ENCODE assay signal across 27 mouse cellular contexts in the genomic region with DNA sequence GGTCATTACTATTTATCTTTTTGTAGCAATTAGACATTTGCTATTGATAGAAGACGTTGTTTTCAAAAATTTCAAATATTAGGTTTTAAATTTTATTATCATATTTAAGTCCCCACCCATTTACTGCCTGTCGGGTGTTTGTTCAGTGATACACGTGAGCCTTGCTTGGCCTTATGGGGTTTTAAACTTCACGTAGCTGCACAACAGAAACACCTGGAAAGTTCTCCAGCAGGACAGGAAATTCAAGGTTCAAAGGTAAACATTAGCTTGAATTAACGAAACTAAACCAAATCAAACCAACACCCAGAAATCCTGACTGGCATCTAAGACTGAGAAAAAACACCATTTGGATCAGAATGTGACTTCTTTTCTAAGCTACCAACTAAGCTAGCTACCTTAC. TPM values are rescaled to one million over a fixed set of nuclear protein-coding genes. Genes with fewer than 3 reads are reported as not detected.
DNase-seq lines count a peak whose midpoint lies in the region; ATAC-seq lines count a peak whose summit lies in the region.
"Had no signal": no experiment of that assay in that cellular context is flagged by ENCODE, and none has a peak within 500 bp of the region (broad histone marks: within the 10 kb centered on the region; RNA-seq: fewer than 3 reads in every experiment).

No protein-coding gene starts in this region.

- DNase-seq in lung, postnatal 10 days, result no peak
- DNase-seq in large intestine, adult 2 months (ENCODE audit: low read depth, low spot score), result peak; percentile 65
- no peak for DNase-seq in left cerebral cortex, postnatal 36 days (ENCODE audit: low spot score in 2 of 2)
- DNase-seq in testis, postnatal 10 days (ENCODE audit: low spot score), result no peak
- DNase-seq in frontal cortex, postnatal 25 days (ENCODE audit: low spot score in 2 of 2), result no peak
- DNase-seq: adrenal gland, postnatal 10 days; adrenal gland, postnatal 36 days; B cell, adult 2 months; cerebellum, adult 18-20 months; cerebellum, adult 9-10 months; cerebellum, postnatal 14 days; forebrain, postnatal 0 days; gastrocnemius, postnatal 25 days; heart, adult 18-20 months; heart, postnatal 10 days; heart, postnatal 36 days had no signal

- ATAC-seq in lung, embryonic 16.5 days (ENCODE audit: low read depth), result no peak
- ATAC-seq in stomach, embryonic 15.5 days (ENCODE audit: insufficient read depth, low FRiP score, low read depth), result peak; percentile 49; the same call in 1 of the 2 replicates
- ATAC-seq: forebrain, embryonic 13.5 days; forebrain, postnatal 0 days; Patski had no signal

- H3K4me2 ChIP-seq in lung, embryonic 16.5 days (ENCODE audit: low read depth, low read length), result no peak overlapping the region
- no peak overlapping the region for H3K4me2 ChIP-seq in stomach, embryonic 15.5 days
- H3K4me2 ChIP-seq: forebrain, embryonic 13.5 days; heart, embryonic 12.5 days; heart, embryonic 15.5 days; hindbrain, embryonic 14.5 days had no signal

- H3K27ac ChIP-seq in lung, embryonic 16.5 days (ENCODE audit: low read length), result 0 out of 2 replicates have a peak overlapping the region, but pooled peaks have one; percentile 15
- H3K27ac ChIP-seq in stomach, embryonic 15.5 days, result peak overlapping the region; percentile 58
- H3K27ac ChIP-seq: forebrain, embryonic 10.5 days; forebrain, embryonic 13.5 days; heart, embryonic 15.5 days; hindbrain, embryonic 10.5 days; hindbrain, embryonic 14.5 days had no signal

- peaks cover 27% of the 10 kb centered on the region for H3K4me1 ChIP-seq in lung, embryonic 16.5 days (replicated peaks; ENCODE audit: control insufficient read depth, insufficient read depth, low read length)
- no peaks in the 10 kb centered on the region; the same call in 1 of the 2 replicates for H3K4me1 ChIP-seq in stomach, embryonic 15.5 days

- no peak overlapping the region for H3K9ac ChIP-seq in lung, embryonic 16.5 days (ENCODE audit: low read length)
- H3K9ac ChIP-seq in stomach, embryonic 15.5 days, result no peak overlapping the region
- H3K9ac ChIP-seq: forebrain, embryonic 13.5 days; forebrain, postnatal 0 days; heart, embryonic 12.5 days; heart, embryonic 15.5 days; hindbrain, embryonic 14.5 days had no signal

- H3K9me3 ChIP-seq in lung, embryonic 16.5 days (ENCODE audit: control insufficient read depth, low read length), result no peaks in the 10 kb centered on the region
- H3K9me3 ChIP-seq in stomach, embryonic 15.5 days, result no peaks in the 10 kb centered on the region
- H3K9me3 ChIP-seq: forebrain, embryonic 10.5 days; forebrain, embryonic 13.5 days; G1E; heart, embryonic 12.5 days; heart, embryonic 15.5 days; hindbrain, embryonic 10.5 days had no signal

- H3K27me3 ChIP-seq in lung, embryonic 16.5 days (ENCODE audit: control insufficient read depth, insufficient read depth, low read depth, low read length), result no peaks in the 10 kb centered on the region
- H3K27me3 ChIP-seq in stomach, embryonic 15.5 days (replicated peaks), result no peaks in the 10 kb centered on the region
- H3K27me3 ChIP-seq: CH12.LX; forebrain, embryonic 13.5 days; heart, embryonic 12.5 days; heart, embryonic 15.5 days; Patski had no signal

- no peaks in the 10 kb centered on the region for H3K36me3 ChIP-seq in lung, embryonic 16.5 days (ENCODE audit: control insufficient read depth, insufficient read depth, low read length)
- no peaks in the 10 kb centered on the region for H3K36me3 ChIP-seq in stomach, embryonic 15.5 days
- H3K36me3 ChIP-seq: forebrain, embryonic 10.5 days; G1E; heart, embryonic 12.5 days; heart, embryonic 15.5 days; hindbrain, embryonic 10.5 days had no signal

- H3K4me3 ChIP-seq in lung, embryonic 16.5 days (ENCODE audit: low read length), result no peak overlapping the region
- no peak overlapping the region for H3K4me3 ChIP-seq in stomach, embryonic 15.5 days (replicated peaks)
- H3K4me3 ChIP-seq: forebrain, embryonic 10.5 days; forebrain, embryonic 13.5 days; heart, embryonic 12.5 days; heart, embryonic 15.5 days; hindbrain, embryonic 10.5 days had no signal

- WGBS in lung, embryonic 16.5 days, result 53% methylated on average over 5 of the region's 5 CpGs
- WGBS in large intestine, adult 2 months, result 27% methylated on average over 5 of the region's 5 CpGs
- 46% methylated on average over 5 of the region's 5 CpGs for WGBS in stomach, embryonic 15.5 days

- intact Hi-C loops in left cerebral cortex, postnatal 36 days (cut with DNase I), result no loop called here

RNA-seq across cellular contexts. Expression of a gene that starts 57.7 kb away (rescaled TPM):
- polyA plus RNA-seq in lung, embryonic 16.5 days (2015; fragmentation: Nextera tagmentation; extraction: Ambion mirVana), result 15.2 and 15.8 TPM in 2 replicates
- polyA plus RNA-seq in large intestine, adult 2 months (2012; rRNA removed), result 1.8 and 2.8 TPM in 2 replicates
- polyA plus RNA-seq in stomach, embryonic 15.5 days (2015; fragmentation: Nextera tagmentation; extraction: Ambion mirVana), result 3.5 and 4.2 TPM in 2 replicates
- 100 to 1,000 TPM; 112 to 136 TPM for total RNA-seq in left cerebral cortex, postnatal 36 days (2021)
- total RNA-seq: CH12.LX, G1E had no signal
- polyA plus RNA-seq: G1E had no signal
